Mouse (Mus musculus): ENCODE data around the gene Senp1. TPM values are rescaled to one million over a fixed set of nuclear protein-coding genes. Genes with fewer than 3 reads are reported as not detected.

The Senp1 gene
- total RNA-seq (2021) = 10 to 100 TPM; 17.2 to 22.8 TPM
- long read RNA-seq, experiment 1, full-length matches to known transcripts = 5 of 16 reads
- long read RNA-seq, experiment 1, partial matches to known transcripts = 6 of 16 reads
- long read RNA-seq, experiment 1, other reads (novel, unspliced or antisense) = 5 of 16 reads
- long read RNA-seq, experiment 2, full-length matches to known transcripts = 3 of 12 reads
- long read RNA-seq, experiment 2, partial matches to known transcripts = 0 of 12 reads
- long read RNA-seq, experiment 2, other reads (novel, unspliced or antisense) = 9 of 12 reads

DNA sequence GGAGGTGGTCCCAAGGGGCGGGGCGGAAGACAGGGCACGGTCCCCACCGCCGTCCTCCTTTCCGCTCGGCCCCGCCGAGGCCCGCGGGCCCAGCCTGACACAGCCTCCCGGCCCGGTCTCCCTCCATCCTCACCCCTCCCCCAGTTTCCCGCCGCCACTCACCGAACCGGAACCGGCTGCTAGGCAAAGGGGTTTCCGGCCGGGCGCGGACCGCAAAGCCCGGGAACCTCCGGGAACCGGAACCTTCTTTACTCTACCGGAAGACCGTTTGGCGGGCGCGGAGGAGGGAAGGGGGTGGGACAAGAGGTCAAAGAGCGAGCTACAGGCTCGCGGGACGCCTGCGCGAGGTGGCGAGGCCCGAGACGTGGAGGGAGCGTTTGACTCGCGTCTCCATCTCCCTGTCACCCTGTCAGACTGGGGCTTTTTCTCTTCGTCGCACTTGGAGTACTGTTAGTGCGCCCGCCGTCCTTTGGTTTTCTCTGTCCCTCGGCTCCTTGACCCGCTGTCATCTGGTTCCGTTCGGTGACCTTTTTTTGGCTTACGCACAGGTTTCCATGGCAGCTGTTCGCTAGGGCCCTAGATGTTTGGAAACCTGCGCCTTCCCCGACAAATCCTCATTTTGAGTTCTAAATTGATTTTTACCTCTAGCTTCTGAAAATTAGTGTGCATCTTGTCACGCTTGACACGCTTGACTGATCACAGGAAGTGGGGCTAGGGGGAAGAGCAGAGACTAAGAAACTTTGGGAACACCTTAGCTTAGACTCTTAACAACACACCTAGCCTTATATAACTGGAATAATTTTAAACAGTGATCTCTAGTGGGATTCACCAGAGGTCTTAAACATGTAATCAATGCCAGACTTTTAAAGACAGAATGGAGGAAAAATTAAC is at the start of gene Senp1:
Senp1 (minus strand) TSS at position 624 of the 891 bp plus-strand sequence.
- DNase-seq = peak; percentile 92

DNA sequence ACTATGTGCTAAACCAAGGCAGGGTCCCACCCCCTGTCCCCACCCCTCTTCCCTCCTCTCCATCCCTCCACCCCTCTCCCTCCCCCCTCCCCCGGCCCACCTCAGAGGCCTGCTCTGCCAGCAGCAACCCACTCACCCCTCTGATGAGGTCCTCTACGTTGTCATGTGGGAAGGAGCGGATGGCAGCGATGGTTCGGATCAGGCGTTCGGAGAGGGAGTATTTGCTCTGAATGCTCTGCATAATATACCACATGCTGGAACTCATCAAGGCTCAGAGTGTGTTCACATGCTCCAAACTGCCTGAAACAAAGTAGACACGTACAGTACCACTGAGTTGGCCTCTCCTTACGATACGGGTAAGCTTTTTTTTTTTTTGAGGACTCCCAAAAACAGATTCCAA is 49.0 kb upstream of the Senp1 start:
- DNase-seq = no peak

DNA sequence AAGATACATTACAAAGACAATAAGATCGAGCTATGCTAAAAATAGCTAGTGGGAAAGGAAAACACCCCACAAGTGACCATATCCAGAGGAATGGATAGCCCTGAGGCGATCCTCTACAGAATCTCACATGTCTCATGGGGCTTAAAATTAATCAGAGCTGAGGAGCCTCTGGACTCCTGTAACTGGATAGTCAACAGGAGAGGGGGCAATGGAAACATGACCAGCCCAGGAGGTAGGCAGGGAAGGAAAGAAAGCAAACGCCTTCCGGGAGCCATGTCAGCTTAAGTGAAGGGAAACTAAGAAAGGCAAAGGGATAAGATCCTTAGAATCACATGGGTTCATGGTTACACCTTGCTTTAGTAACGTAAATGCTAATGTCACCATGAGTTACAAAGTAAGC is 47.3 kb upstream of the Senp1 start:
- DNase-seq = no peak

DNA sequence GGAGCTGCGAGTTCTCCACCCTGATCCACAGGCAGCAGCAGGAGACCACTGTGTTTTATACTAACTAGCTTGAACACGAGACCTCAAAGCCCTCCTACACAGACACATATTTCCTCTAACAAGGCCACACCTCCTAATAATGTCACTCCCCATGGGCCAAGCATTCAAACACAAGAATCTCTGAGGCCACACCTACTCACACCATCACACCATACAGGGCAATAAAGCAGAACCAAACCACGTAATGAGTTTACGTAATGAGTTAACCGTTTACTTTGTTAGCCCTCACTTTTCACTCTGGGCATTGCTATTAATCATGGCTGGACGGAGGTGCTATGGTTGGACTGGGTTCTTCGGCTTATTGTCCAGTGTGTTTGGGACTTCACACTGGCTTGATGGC is 46.2 kb upstream of the Senp1 start:
- DNase-seq = no peak

DNA sequence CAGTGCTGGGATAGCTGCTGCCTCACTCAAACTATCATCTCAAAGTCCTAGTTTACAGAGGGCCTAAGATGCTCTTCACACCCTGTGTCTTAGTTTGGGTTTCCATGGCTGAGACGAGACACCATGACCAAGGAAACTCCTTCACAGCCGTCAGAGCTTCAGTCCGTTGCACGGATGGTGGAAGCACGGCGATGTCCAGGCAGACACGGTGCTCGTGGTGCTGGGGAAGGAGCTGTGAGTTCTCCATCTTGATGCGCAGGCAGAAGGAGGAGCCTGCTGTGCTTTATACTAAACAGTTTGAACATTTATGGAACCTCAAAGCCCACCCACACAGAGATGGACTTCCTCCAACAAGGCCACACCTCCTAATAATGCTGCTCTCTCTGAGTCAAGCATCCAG is 43.3 kb upstream of the Senp1 start:
- DNase-seq = no peak

DNA sequence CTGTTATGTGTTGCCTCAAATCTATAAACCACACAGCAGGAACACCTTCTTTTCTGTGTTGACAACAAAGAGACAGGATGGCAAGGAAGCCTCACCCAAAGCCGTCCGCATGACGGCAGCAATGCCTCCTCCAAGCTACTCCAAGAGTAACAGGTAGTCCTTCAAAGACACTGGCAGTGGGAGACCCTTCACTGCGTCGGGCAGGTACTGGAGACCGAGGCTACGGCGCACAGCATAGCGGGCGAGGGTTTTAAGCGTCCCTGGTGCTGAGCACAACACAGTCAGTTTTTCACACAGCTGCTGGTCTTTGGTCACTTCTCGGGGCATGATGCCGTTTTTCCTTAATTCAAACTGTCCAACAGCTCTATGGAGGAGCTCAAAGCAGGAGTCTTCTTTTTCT is 42.1 kb upstream of the Senp1 start:
- DNase-seq = no peak

DNA sequence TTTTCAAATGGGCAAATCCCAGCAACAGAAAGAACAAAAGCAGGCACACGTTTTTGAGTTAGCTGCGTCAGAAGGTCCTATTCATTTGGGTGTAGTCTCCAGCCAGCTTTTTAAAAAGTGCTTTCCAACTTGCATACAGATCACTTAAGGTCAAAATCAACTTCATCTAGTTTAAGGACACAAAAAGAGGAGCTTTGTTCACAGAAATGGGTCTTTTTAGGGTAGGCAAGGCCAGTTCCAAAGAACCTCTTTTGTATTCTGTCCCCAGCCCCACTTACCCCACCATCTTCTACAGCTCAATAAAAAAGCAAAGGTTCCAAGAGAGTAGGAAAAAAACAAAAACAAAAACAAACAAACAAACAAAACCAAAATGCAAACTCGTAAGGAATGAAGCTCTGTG is 41.1 kb upstream of the Senp1 start:
- no peak for DNase-seq

DNA sequence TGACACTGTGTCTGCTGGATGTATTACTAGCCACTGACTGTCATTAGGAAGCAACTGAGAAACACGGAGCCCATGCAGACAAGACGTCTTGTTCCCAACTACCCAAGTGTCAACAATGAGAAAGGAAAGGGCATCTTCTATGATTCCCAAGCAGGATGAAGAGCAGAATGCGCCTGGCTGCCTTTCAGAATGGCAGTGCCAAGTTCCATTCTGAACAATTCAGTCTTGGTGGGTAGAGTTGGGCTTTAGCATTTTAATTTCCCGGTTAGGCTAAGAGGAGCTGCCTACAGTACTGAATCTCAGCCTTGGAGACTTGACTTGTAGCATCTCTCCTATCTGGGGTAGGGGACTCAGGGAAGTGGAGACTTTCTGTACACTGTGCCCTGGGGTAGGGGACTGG is 40.5 kb upstream of the Senp1 start:
- no peak for DNase-seq

DNA sequence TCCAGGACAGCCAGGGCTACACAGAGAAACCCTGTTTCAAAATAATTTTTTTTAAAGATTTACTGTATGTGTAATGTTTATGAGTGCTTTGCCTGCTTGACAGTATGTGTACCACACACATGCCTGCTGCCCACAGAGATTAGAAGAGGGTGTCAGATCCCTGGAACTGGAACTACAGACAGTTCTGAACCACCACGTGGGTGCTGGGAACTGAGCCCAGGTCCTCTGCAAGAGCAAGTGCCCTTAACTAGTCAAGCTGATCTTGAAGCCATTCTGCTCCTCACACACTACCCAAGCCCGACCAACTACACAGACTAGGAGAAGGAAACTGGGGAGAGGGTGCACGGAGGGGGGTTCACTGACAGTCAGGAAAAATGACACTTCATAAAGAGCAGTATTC is 39.9 kb upstream of the Senp1 start:
- DNase-seq = no peak

DNA sequence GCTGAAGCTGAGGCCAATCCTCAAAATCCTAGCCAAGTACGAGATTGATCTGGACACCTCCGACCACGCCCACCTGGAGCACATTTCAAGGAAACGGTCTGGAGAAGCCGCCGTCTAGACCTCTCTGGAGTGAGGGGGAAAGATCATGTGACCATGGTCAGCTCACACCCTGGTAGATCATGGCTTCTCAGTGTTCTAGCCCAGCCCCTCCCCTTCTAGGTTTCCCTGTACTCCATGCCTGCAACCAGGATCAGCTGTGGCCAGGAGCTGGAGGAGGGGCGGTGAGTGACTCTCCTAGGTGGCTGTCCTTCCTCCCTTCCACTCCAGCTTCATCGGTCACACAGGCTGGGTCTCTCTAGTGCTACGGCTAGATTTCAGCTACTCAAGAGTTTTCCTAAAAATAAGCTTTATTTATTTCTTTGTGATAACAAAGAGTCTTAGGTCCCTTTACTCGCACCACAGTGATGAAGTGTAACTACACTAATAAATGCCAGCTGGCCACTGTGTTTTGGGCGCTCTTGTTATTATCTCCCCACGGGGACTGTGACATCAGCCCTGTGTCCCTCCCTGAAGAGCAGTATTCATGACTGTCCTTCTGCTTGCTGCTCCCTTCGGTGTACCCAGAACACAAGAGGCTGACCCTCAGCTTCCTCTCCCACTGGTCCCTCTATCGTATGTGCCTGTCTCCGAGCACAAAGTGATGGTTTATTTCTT is 38.6 kb upstream of the Senp1 start:
- DNase-seq = no peak

DNA sequence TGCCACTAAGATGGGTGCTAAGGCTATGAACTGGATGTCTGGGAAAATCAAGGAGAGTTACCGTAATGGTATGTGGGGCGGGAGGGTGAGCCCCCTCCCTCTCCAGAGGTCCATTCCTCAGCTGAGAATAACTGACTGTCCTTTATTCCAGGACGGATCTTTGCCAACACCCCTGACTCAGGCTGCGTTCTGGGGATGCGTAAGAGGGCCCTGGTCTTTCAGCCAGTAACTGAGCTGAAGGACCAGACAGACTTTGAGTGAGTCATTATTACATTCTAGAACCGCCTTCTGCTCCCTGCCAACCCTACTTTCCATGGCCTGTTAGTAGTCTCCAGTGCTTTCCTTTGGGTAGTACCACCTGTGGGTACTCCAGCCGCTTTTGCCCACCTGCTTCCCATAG is 37.9 kb upstream of the Senp1 start:
- no peak for DNase-seq

DNA sequence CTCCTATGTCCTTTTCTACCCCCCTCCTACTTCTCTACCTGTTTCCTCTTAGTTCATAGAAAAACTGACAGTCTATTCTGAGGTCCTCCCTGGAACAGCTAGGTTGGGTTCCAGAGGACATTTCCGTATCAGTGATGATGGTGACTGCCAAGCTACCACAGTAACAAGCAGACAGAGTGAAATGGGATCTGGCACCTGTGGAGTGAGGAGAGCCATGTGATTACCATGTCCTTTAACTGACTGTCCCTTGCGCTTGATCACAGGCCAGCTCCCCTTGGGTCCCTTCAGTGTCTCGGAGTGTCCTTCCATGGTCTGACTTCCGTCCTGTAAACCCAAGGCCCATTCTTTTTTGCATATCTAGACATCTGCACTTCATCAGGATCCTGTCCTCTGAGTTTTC is 37.5 kb upstream of the Senp1 start:
- no peak for DNase-seq

DNA sequence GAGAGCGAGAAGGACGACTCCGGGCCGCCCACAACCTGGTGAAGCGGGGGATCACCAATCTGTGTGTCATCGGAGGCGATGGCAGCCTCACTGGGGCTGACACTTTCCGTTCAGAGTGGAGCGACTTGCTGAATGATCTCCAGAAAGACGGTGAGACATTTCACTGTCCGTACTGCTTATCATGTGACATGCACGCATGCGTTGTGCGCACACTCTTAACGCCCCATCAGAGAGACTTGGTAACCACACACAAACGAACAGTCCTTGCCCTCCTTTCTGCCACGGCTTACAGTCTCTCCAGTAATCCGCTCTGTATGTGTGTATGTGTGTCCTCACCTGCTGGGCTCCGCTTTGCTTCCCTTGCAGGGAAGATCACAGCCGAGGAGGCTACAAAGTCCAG is 27.3 kb upstream of the Senp1 start:
- DNase-seq = no peak

DNA sequence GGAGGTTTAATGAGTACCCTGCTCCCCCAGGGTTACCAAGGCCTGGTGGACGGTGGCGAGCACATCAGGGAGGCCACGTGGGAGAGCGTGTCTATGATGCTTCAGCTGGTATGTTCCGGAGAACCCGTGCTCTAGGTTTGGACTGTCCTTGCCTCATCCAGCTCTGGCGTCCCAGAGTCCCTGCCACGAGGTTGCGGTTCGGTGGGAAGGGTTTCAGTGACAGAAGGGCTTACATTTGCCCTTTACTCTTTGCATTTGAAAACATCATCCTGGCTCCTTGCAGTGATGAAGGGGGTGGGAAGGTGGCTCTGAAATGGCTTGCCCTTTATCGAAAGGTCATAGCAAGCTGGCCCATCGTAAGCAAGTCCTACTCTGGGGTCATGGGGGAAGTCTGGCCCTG is 25.8 kb upstream of the Senp1 start:
- no peak for DNase-seq

DNA sequence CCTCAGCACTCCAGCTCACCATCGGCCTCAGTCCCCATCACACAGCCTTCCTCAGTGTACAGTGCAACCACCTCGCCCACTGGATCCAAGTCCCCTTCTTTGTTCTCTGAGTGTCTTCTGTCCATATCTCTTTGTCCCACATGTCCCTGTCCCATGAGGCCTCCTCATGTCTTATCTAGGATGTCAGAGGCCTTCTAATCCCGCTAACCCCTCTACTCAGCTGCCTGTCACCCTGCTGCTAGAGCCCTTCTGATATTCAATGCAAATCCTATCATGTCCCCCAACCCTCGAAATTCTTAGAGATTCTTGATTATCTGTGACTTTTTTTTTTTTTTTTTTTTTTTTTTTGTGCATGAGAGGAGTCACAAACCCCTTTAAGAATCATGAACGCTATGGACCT is 22.7 kb upstream of the Senp1 start:
- DNase-seq = no peak

DNA sequence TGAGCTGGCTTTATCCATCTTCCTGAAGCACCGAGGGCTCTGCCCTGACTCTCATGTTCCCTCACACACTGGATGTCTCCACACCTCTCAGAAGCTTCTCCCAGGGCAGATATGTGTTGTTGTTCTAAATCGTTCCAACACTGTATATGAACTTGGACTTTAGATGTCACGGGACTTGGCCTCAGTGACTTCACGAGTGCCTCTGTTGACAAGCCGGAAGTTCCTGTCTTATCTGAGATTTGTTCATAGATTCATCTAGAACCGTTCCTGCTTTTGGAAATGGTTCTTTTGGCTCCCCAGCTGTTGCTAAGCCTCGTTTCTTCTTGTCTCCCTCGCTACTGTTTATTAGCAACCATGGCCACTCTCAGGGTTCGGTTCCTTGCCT is 22.2 kb upstream of the Senp1 start:
- no peak for DNase-seq

DNA sequence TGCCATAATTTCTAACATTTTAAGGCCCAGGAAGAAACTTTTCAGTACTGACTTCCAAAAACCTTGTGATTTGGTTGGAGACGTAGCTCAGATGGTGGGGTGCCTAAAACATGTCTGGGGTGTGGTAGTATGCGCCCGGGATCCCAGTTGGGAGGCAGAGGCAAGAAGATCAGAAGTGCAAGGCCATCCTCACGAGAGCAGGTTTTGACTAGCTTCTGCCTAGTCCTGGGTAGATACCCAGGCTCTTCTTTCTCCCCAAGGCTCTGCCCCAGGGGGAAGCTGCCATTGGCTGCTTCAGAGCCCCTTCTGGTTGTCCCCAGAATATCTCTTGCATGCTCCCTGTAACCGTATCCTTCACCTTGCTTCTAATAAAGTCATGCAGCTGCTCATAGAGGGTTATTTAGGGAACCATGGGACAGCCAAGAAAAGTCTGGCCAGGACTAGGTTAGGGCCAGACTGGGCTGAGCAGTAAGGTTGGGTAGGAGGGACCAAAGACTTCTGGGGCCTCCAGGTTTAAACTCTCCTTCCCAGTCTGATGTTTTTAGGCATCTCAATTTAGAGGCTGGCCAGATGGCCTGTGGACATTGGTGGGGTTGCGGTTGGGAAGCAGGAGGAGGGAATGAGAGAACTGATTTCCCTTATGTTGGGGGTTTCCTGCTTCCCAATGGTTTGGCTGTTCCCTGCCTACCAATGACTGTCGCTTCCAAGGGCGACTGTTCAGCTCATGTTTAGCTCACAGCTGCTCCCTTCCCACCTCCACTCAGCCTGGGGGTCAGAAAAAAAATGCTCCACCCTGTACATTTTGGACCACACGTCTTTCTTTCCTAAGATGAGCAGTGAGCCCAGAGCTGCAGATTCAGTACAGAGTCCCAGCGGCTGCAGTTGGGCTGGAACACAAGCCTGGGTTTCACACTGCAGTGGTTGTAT is 21.6 kb upstream of the Senp1 start:
- no peak for DNase-seq

DNA sequence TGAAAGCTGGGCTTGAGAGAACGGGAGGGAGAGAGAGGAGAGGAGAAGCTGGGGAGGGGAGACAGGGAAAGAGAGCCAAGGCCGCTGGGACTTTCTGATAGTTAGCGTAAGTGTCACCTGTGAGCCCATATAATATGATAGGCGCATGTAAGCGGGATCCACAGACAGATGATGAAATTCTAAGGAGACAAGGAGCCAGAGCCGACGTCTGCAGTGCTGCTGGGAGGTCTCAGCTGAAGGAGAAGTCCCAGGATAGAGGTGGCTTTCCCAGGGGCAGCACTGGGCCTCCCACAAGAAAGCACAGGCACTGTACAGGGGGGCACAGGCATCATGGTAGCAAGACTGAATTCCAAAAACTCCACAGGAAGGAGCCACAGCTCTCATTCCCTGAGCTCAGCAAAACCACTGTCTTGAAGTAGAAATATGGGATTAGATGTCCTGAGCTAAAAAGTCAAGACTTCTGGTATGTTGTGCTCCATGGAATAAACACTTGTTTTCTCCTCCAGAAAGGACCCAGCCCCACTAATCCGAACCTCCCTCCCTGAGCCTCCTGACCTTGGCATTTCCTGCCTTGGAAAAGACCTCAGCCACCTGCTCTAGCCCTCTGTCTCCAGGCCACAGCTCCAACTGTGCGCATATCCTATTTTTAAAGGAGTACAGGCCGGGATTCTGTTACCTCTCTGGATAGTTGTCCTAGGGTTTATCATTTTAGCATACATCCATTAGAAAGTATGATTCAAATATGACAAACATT is 20.7 kb upstream of the Senp1 start:
- no peak for DNase-seq

DNA sequence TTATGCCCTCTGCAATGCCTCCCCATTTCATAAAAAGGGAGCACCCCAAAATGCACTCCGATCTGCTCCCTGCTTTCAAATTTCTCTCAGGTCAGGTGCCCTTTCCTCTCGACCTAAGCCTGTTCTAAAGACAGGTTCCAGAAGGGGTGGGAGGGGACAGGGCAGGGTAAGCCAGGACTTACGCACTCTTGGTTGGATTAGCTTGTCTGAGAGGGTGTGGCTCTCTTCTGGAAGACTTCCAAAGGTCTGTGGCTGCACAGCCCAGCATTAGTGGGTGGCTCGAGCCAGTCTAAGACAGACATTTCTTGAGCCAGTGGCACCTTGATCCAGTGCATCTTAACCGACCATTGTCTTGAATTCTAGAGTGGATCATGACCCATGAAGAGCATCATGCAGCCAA is 18.2 kb upstream of the Senp1 start:
- DNase-seq = no peak

DNA sequence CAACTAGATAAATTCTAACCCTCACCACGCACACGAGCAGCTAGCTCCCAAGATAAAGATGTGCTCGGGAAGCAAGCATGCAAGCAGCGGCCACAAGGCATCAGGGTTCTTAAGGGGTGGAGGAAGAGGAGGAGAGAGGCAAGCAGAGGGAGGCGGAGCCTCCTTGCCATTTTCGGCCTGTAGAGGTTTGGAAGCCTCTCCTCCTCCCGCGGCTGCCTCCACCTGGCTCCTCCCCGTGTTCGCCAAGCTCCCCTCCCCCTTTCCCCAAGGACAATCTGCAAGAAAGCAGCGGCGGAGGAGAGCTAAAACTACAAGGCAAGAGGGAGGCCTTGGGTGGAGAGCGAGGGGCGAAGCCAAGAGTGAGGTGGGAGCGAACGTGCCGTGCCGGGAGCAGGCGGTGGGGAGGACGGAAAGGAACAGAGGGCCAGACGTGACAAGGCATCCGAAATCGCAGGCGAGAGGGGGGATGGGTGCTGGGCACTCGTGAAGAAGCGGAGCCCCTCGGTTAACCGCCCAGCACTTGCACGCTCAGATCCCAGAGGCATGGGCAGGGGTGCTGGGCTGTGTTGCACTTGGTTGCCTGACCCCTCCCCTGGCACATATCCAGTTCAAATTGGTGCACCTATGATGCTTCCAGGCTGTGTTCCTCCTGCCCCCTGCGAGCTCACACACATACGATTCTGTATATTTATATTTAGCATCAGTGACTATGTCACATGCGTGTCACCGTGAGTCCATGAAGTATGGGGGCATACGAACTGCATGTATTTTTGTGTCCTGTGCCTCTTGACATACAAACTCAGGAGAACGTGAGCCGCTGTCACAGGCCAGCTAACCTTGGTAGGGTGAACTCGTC is 15.0 kb upstream of the Senp1 start:
- peak; percentile 88 for DNase-seq

Data from adrenal gland, postnatal 10 days (tissue).